Mouse (Mus musculus) embryo, embryonic 9.5 days (tissue): Measurements from ENCODE around the gene Use1.

ENCODE experiments used
- DNase-seq: peaks from one replicate; pipeline ENCODE4 v3.0.0-alpha.2; 2017; ENCODE audit errors: extremely low spot score

Use1 gene

DNA sequence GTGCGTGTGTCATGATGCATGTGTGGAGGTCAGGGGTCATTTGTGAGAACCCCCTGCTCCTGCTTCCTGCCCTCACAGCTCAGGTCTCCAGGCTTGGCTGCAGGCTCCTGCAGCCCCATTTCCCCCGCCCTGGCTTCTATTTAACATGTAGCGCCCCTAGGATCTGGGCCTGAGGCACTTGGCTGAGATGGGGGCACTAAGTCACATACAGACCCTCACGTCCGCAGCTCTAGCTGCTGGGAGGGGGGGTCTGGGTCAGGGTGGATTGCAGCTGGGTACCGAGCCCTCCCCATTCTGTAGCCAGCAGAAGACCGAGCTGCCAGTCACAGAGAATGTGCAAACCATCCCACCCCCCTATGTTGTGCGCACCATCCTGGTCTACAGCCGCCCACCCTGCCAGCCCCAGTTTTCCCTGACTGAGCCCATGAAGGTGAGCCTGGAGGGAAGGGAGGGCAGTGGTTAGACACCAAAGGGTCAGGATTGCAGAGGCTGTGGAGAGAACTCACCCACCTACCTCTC, 35.9 kb downstream of the Use1 start:
- no peak for DNase-seq

DNA sequence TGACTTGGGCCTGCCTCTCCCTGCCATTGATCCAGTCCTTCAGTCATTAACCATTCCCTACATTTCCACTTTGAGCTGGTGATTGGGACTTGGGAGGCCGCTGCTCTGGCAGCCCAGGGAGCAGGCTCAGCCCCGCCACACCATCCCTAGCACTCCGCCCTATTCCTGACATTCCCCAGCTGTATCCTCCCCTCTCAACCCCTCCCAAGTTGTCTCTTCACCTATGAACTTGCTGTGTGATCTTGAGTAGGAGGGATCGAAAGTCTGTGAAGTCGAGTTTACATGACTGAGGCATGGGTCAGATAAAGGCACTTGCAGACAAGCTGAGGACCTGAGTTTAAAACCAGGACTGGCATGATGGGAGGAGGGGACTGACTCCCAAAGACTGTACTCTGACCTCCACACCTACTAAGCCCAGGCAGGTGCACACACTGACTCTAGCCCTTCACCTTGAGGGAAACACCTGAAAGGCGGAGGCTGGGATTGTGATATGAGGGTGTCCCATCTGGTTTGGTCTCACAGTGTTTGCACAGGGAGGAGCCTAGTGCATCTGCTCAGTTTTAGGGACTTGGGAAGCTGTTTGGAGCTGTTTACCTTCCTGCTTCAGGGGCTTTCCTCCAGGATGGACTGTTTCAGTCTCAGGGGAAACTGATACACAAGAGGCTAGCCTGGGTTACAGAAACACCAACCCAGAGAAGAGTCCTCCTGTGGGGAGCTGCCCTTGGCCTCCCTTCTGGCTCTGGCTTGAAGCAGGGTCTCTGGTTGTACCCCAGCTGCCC, 36.6 kb downstream of the Use1 start:
- DNase-seq, result no peak

DNA sequence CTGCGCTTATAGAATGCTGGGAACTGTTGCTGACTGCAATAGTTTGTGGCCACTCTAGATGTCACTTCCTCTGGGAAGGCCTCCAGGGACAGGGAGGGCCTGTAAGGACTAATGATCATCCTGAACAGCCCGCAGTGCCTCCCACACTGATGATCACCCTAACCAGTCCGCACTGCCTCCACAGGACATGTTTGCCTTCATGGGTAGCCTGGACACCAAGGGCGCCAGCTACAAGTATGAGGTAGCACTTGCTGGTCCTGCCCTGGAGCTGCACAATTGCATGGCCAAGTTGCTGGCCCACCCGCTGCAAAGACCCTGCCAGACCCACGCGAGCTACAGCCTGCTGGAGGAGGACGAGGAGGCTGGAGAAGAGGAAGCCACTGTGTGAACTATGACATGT, 37.4 kb downstream of the Use1 start:
- DNase-seq, result no peak

DNA sequence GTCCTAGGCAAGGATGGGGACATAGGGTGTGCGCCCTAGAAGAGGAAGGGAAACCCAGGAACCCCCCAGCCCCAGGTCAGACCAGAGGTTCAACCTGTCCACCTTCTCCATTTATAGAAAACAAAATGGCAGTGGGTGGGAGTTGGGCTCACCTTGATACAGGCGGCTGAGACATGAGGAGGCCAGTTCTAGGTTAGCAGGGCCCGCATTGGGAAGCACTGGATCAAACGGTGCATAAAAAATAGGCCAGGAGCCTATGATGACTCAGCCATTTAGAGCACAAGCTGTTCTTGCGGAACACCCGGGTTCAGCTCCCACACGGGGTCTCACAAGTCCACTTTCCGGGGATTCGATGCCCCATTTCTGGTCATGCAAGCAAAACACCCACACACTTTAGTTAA, 38.3 kb downstream of the Use1 start:
- DNase-seq, result no peak

DNA sequence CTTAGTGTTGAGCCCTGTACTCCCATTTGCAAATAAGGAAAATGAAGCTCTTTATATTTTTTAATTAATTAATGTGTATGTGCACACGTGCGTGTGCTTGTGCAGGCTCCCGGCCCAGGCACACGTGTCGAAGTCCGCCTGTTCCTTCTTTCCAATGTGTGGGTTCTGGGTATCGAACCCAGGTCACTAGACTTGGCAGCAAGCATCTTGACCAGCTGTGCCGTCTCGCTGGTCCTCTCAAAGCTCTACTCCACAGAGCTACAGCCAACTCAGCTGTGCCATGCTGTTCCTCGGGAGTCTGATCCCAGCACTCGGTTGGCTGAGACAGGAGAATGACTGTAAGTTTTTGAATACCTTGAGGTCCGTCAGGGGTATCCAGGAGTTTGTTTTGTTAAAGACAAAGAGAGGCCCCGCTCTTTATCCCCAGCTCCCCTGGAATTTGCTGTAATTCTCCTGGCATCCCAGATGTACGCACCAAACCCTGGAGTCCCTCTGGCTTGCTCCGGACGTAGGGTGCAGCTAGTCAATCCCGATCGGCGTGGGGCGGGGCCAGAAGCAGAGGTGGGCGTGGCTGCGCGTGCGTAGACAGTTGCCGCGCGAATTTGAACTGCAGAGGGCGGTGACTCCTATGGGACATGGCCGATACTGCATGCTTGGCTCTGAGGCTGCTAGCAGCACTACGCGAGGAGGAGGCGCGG, 38.9 kb downstream of the Use1 start, which contains the start of gene Ankle1:
TSS of gene Ankle1 (plus strand) at position 610 of the 698 bp plus-strand sequence.
- DNase-seq, result peak; percentile 98

DNA sequence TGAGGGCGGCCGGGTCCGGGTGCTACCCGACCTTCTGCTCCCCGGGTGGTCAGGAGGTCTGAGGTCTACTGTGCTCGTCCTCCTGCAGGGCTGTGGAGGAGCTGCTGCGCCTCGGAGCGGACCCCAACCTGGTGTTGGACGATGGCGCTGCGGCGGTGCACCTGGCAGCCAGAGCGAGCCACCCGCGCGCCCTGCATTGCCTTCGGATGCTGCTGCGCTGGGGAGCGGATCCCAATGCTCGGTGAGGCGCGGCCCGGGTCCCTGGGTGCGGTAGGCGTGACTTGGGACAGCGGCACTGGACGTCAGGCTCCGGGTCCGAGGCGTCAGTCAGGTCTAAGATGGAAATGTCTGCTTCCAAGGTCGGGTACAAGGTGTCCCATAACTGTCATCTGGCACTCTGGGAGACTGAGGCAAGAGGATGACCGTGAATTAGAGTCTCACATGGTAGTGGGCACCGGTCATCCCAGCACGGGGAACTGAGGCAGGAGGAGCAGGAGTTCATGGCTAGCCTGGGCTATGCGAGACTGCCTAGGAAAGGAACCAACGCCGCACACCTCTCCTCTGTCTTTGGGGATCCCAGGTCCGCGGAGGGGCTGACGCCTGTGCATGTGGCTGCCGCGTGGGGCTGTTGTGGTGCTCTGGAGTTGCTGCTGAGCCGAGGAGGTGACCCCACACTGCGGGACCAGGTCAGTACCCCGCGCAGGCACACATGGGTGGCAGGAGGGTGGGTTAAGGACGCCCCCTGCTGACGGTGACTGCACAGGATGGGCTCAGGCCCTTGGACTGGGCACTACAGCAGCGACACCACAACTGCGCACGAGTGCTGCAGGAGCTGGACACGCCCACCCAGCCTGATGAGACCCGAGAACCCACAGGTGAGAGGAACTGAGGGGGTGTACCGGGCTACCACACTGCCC, 39.7 kb downstream of the Use1 start:
- peak; percentile 87 for DNase-seq

DNA sequence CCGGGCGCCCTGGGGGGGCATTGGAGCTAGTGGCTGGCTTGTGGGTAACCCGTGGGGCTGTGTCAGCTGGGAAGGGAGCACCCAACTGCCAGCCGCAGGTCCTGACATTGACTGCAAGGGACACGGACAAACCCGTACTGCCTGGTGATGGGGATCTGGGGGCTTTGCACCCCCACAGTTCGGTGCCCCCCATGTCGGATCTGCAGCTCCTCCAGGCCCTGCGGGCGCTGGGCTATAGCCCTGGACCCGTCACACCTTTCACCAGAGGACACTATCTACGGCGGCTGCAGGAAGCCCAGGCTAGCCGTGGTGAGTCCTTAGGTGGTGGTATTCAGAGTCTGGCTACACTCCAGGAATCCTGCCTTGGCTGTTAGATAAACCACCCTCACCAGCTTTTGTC, 40.8 kb downstream of the Use1 start:
- DNase-seq, result no peak

DNA sequence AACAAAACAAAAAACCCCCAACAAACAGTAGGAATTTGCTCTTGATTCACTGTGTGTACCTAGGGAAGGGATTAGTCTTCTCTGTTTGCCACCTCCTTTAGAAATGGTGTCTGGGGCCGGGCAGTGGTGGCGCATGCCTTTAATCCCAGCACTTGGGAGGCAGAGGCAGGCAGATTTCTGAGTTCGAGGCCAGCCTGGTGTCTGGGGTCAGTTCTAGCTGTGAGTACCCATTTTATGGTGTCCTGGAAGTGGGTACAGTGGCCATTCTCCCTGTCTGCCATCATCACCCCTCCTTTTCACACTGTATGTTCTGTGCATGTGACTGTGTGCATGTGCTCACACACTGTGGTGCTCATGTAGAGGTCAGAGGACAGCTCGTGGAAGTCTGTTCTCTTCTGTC, 41.6 kb downstream of the Use1 start:
- DNase-seq, result no peak

DNA sequence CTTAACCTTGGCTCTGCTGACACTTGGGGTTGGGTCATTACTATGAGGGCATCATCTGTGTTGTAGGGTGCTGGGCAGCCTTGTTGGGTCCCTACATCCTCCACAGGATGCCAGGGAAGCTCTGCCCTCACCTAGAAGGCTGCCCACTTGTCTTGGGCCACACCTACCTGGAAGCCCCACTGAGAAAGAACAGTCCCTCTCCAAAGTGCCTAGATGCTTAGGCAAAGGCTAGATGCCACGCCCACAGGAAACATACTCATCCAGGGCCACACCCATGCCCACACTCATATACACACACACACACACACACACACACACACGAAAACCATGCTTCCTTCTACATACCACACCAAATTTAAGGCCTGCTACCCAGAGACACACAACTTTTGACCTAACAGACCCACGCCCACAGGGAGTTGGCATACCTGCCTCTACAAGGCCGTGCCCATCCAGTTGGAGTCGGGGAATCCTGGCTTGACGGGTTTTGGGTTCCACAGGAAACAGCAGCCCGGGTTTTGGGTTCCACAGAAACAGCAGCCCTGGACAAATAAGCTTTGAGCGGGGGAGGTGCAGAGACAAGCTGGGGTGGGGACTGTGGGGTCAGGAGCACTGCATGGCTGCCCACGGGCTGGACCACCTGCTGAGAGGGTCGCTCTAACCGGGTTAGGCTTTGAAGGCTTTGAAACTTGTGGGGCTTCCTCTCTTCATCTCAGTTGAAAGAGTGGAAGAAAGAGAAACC, 45.1 kb downstream of the Use1 start:
- DNase-seq, result no peak
